In genomic region chr5:43422815-43423687, GRCm38 (mm10) we compare ENCODE assay signal across 8 mouse cellular contexts.
DNase-seq lines count a peak whose midpoint lies in the region; ATAC-seq lines count a peak whose summit lies in the region.

No protein-coding gene starts in this region.

- peak; percentile 85 for DNase-seq in MN1 (ENCODE audit: low spot score)
- DNase-seq in c-Kit-positive CD71-positive TER-119-negative erythroid progenitor cells, embryonic 14.5 days (ENCODE audit: low read depth) = peak; percentile 29
- peak; percentile 86 for DNase-seq in hindbrain, embryonic 14.5 days (ENCODE audit: low spot score)
- DNase-seq in layer of hippocampus, adult 9-11 months = peak; percentile 79
- peak; percentile 87 for DNase-seq in lung, postnatal 10 days
- DNase-seq in retina, embryonic 14.5 days (ENCODE audit: low spot score) = peak; percentile 94
- peak; percentile 74 for DNase-seq in urinary bladder, postnatal 14 days (ENCODE audit: low spot score)

- no peaks in the 10 kb centered on the region for H3K27me3 ChIP-seq in forebrain, embryonic 15.5 days
- H3K27me3 ChIP-seq in hindbrain, embryonic 14.5 days (ENCODE audit: control insufficient read depth, insufficient read depth, low read length) = no peaks in the 10 kb centered on the region

- H3K27ac ChIP-seq in forebrain, embryonic 15.5 days (replicated peaks) = no peak overlapping the region
- no peak overlapping the region for H3K27ac ChIP-seq in hindbrain, embryonic 14.5 days

- no peaks in the 10 kb centered on the region for H3K36me3 ChIP-seq in forebrain, embryonic 15.5 days
- H3K36me3 ChIP-seq in hindbrain, embryonic 14.5 days (replicated peaks; ENCODE audit: control insufficient read depth, insufficient read depth) = no peaks in the 10 kb centered on the region

- no peaks in the 10 kb centered on the region for H3K4me1 ChIP-seq in forebrain, embryonic 15.5 days
- H3K4me1 ChIP-seq in hindbrain, embryonic 14.5 days (replicated peaks; ENCODE audit: control insufficient read depth, insufficient read depth, low read length) = no peaks in the 10 kb centered on the region

- ATAC-seq in forebrain, embryonic 15.5 days (replicated peaks) = peak; percentile 88
- ATAC-seq in hindbrain, embryonic 14.5 days (ENCODE audit: low FRiP score) = peak; percentile 84

- H3K4me3 ChIP-seq in forebrain, embryonic 15.5 days = no peak overlapping the region
- H3K4me3 ChIP-seq in hindbrain, embryonic 14.5 days (replicated peaks; ENCODE audit: low read length) = no peak overlapping the region

- no peak overlapping the region for H3K9ac ChIP-seq in forebrain, embryonic 15.5 days (replicated peaks)
- no peak overlapping the region for H3K9ac ChIP-seq in hindbrain, embryonic 14.5 days

- H3K4me2 ChIP-seq in forebrain, embryonic 15.5 days (replicated peaks) = no peak overlapping the region
- no peak overlapping the region for H3K4me2 ChIP-seq in hindbrain, embryonic 14.5 days (replicated peaks)

- no peaks in the 10 kb centered on the region for H3K9me3 ChIP-seq in forebrain, embryonic 15.5 days
- no peaks in the 10 kb centered on the region for H3K9me3 ChIP-seq in hindbrain, embryonic 14.5 days (ENCODE audit: control insufficient read depth, low read length)

- WGBS in forebrain, embryonic 15.5 days = 79% methylated on average over 9 of the region's 9 CpGs
- WGBS in hindbrain, embryonic 14.5 days = 70% methylated on average over 9 of the region's 9 CpGs

Comparison
In these comparisons a context has a peak if more than half of its experiments do, and no peak if none do; other contexts are left out.
1. DNase-seq: peak in every context shown above with its lines; median percentile 94 in retina, embryonic 14.5 days; 87 in lung, postnatal 10 days; 86 in hindbrain, embryonic 14.5 days; 85 in MN1; 79 in layer of hippocampus, adult 9-11 months; 74 in urinary bladder, postnatal 14 days; 29 in c-Kit-positive CD71-positive TER-119-negative erythroid progenitor cells, embryonic 14.5 days.